Mouse (Mus musculus) embryo, embryonic 11 days (tissue): Measurements from ENCODE around the gene 3110082I17Rik.

Experiments
- DNase-seq: peaks from one replicate; pipeline ENCODE4 v3.0.0-alpha.2; 2015

3110082I17Rik gene

GRCm38 (mm10) chr5:139449926-139450325 is 10.4 kb downstream of the 3110082I17Rik start:
- DNase-seq: peak; percentile 26

GRCm38 (mm10) chr5:139449161-139449791 is 11.1 kb downstream of the 3110082I17Rik start:
- DNase-seq: no peak

- no peak for DNase-seq
Observed at GRCm38 (mm10) chr5:139448025-139448424, 12.3 kb downstream of the 3110082I17Rik start.

GRCm38 (mm10) chr5:139445258-139445657 is 15.1 kb downstream of the 3110082I17Rik start:
- DNase-seq: no peak

GRCm38 (mm10) chr5:139442962-139443361 is 17.4 kb downstream of the 3110082I17Rik start:
- no peak for DNase-seq

DNA sequence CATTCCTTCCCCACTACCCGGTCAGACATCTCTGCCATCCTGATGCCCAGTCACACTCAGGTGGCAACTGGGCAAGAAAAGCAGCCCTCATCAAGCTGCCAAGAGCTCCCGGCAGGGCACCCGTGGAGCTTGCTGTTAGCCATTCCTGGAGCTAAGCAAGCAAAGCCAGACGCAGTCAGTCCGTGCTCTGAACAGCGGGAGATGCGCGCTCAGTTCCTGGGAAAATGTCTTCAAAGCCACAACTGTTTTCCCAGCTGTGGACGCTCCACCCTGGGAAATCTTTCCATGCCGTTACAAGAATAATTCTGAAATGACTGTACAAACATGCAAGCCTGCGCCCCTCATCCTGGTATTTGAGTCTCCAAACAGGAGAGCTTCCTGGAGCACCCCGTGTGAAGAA is 17.9 kb downstream of the 3110082I17Rik start:
- DNase-seq: peak; percentile 25

- DNase-seq: no peak
Observed at GRCm38 (mm10) chr5:139441726-139442018, 18.7 kb downstream of the 3110082I17Rik start.

DNA sequence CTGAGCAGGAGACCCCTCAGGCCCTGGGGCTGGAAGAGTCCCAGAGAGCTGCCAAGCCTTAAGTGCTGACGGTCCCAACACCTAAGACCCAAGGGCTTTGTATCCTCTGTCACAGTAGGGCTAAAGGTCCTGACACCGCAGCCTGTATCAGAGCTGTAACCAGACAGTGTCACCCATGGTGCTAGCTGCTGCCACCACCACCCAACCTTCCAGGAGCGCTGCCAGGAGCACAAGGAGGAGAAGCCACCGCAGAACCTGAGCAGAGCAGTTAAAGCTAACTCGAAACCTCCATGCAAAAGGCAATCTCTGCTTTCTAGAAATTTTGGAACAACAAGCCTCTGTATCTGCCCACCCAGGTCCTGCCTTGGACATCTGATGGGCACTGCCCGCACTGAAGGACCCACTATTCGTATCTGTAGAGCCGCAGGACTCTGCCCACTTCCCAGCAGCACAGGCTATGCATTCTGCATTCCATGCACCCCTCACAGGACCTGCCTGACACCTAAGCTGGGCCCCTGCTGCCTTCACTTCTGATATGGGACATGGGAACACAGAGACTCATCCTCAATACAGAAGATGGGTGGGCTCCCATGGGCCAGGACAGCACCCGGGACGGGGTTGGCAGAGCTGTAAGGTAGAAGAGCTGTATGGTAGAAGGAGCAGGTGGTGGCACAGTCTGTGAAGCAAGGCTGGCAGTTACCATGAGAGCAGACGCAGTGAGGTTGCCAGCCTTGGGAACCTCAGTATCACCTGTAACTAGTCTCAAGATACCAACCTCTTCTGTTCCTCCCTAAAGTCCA is 19.2 kb downstream of the 3110082I17Rik start:
- DNase-seq: no peak

DNA sequence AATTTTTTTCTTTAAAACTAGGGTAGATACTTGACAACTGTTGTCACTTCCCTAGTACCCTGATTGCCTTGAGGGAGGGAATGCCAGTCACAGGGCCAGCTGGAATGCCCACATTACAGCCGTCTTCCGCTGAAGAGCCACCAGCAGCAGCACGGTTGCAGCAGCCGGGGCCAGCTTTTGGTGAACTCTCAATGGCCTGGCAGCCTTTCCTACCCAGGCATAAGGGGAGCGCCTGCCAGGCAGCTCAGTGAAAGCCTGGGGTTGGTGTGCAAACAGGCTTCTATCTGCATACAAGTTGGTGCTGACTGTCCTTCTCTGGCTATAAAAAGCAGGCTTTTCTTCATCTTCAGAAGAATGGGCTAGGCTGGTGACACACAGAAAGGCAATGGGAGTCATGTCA is 19.9 kb downstream of the 3110082I17Rik start:
- DNase-seq: no peak

GRCm38 (mm10) chr5:139438440-139438839 is 21.9 kb downstream of the 3110082I17Rik start:
- DNase-seq: no peak

- no peak for DNase-seq
Observed at GRCm38 (mm10) chr5:139437769-139438168, 22.6 kb downstream of the 3110082I17Rik start.

DNA sequence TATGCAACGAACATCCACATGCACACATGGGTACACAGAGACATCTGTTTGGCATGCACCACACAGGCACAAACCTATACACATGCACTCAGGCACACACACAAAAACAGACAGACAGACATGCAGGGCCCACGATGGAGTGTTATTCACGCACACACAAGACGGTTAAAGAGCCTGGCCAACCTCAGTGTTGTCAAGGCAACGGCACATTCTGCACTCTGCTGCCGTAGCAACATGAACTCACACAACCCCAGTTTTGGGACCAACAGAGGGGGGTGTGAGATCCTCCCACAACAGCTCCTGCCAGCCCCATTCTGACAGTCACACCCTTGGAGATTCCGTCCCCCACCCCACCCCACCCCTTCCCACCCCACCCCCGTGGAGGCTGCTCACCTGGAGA is 25.4 kb downstream of the 3110082I17Rik start:
- peak; percentile 58 for DNase-seq

GRCm38 (mm10) chr5:139433842-139434568 is 26.3 kb downstream of the 3110082I17Rik start:
- DNase-seq: no peak

DNA sequence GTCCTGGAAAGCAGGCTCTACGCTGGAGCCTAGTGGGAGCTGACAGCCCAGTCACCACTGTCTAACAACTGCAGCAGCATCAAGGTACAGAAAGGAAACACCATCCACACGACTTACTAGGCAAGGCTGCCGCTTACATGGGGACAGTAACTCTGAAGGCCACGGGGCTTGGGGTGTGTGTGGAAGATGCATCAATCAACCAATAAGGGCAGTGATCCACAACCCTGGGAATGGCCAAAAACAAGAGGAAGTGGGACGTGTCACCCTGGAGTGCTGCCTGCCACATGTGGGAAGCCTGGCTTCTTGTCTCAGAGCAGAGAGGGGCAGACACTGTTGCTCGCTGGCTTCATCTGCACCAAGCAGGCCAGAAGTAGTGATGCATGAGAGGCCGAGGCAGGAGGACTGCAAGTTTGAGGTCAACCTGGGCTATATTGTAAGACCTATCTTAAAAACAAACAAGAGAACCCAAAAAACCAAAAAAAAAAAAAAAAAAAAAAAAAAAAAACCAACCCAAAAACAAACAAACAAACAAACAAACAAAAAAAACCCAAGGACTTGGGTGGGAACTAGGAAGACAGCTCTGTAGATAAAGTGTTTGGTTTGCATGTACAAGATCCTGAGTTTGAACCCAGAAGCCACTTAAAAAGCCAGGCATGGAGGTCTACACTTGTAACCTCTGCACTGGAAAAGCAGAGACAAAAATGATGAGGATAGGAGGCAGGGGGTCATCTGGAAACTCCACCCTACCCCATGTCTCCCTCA is 27.4 kb downstream of the 3110082I17Rik start:
- no peak for DNase-seq

DNA sequence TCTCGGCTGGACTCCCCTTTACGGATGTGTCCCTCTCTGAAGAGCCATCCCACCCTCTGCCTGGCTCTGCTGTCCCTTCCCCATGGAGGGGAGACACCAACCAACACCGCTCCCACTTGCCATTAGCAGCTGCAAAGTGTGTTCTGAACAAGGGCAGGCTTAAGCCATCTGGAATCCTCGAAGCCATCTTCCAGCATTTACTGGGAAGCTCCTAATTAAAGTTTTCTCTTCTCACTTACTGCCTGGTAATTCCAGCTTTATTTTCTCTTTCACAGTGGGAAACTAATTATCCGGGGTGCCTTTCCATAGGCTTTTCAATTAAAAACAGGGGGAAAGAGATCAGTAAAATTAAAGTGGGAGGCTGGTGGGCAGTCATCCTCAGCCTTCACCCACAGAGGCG is 28.0 kb downstream of the 3110082I17Rik start:
- no peak for DNase-seq

DNA sequence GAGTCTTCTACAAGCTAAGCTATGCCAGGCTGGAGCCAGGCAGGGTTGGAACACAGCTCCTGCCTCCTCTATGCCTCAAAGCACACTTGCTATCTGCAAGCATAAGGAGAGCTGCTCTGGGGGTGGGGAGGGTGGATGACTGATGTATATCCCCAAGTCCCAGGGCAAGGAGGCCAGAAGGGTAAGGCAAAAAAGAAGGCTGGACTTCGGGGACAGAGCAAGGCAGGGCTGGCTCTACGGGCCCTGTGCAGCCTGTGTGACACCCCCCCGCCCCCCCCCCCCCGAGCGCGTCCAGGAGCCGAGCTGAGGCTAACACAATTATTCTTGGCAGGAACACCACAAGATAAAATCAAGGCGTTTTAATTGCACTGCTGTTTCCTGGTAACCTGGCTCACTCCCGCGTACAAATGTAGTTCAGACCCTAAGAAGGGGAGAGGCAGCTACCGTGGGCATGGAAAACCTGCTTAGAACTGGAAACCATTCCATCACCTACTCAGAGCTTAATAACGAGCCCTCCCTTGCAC is 30.4 kb downstream of the 3110082I17Rik start:
- DNase-seq: no peak

- DNase-seq: no peak
Observed at GRCm38 (mm10) chr5:139427989-139428388, 32.3 kb downstream of the 3110082I17Rik start.

DNA sequence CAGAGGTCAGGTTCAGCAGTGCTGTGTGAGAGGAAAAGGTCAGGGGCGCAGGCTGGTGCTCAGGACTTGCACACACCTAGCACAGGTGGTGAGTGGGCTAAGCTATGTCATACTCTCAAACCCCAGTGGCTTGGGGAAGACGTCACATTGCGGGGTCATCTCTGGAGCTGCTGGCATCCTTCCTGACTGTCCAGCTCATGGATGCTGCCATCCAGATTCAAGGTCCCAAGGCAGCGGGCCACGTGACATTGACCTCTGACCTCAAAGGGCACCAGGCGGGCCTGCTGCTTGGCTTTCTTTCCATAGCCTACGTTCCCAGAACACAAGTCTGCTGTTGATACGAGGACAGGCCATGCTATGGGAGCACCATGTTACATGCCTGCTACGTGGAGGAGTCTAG is 33.3 kb downstream of the 3110082I17Rik start:
- DNase-seq: no peak

DNA sequence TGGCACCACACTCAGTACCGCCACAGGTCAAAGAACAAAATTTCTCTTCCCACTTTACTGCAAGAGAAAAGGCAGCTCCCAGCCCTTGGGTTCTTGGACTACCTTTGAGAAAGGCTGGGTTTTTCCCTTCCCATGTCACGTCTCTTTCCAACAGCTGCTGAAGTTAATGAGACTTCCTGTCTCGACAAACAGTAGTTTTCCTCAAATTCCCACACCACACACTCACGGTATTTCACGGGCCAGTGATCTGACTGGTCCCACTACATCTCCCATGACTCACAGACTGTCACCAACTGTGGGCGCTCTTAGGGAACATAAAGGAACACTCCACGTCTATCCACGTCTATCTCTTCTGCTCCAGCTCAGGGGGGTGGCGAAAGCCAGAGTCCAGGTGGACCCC is 35.1 kb downstream of the 3110082I17Rik start:
- DNase-seq: no peak

- DNase-seq: peak; percentile 32
Observed at GRCm38 (mm10) chr5:139423026-139423865, 37.1 kb downstream of the 3110082I17Rik start, which contains the start of gene Gper1. TSS of gene Gper1 (plus strand) at chr5:139423151.

- DNase-seq: peak; percentile 46
Observed at GRCm38 (mm10) chr5:139418633-139419032, 41.7 kb downstream of the 3110082I17Rik start.

- no peak for DNase-seq
Observed at GRCm38 (mm10) chr5:139418110-139418509, 42.2 kb downstream of the 3110082I17Rik start.
